Mouse (Mus musculus): ENCODE data around the gene Ahctf1. TPM values are rescaled to one million over a fixed set of nuclear protein-coding genes. Genes with fewer than 3 reads are reported as not detected.
"Not testable (repeated sequence)": the region's sequence is repeated elsewhere in the genome, so short reads cannot be mapped to it uniquely, and the experiment has no call there.

The Ahctf1 gene
- polyA plus RNA-seq, 1 experiment: 30.6 TPM

GRCm38 (mm10) chr1:179836426-179837404 lies 33.2 kb upstream of the Ahctf1 start:
- peaks cover 2% of the 10 kb centered on the region; the same call in 1 of the 2 replicates for H3K4me1 ChIP-seq (ENCODE audit: control insufficient read depth, insufficient read depth, low read length)
- no peak for TF ChIP-seq CTCF (IDR thresholded peaks at IDR 0.05; ENCODE audit: control insufficient read depth, insufficient read depth, insufficient replicate concordance, low read depth, low read length)
- TF ChIP-seq POLR2A (IDR thresholded peaks at IDR 0.05; ENCODE audit: control insufficient read depth, low read depth, low read length): no peak
- no peaks in the 10 kb centered on the region for H3K27me3 ChIP-seq (ENCODE audit: control insufficient read depth, insufficient read depth, low read length)
- H3K27ac ChIP-seq (ENCODE audit: control insufficient read depth, insufficient read depth, low read depth, low read length): no peak overlapping the region
- H3K36me3 ChIP-seq (ENCODE audit: control insufficient read depth, insufficient read depth, low read length): no peaks in the 10 kb centered on the region
- no peak overlapping the region for H3K4me3 ChIP-seq (ENCODE audit: control insufficient read depth, low read depth, low read length)

- no peaks in the 10 kb centered on the region for H3K36me3 ChIP-seq (ENCODE audit: control insufficient read depth, insufficient read depth, low read length)
- H3K27me3 ChIP-seq (ENCODE audit: control insufficient read depth, insufficient read depth, low read length): no peaks in the 10 kb centered on the region
- H3K4me3 ChIP-seq (ENCODE audit: control insufficient read depth, low read depth, low read length): no peak overlapping the region
- H3K4me1 ChIP-seq (ENCODE audit: control insufficient read depth, insufficient read depth, low read length): peaks cover 2% of the 10 kb centered on the region; the same call in 1 of the 2 replicates
- TF ChIP-seq POLR2A (IDR thresholded peaks at IDR 0.05; ENCODE audit: control insufficient read depth, low read depth, low read length) (no peak), CTCF (IDR thresholded peaks at IDR 0.05; ENCODE audit: control insufficient read depth, insufficient read depth, insufficient replicate concordance, low read depth, low read length) (no peak)
- H3K27ac ChIP-seq (ENCODE audit: control insufficient read depth, insufficient read depth, low read depth, low read length): no peak overlapping the region
Observed at GRCm38 (mm10) chr1:179835753-179836425, 32.4 kb upstream of the Ahctf1 start.

- no peak for TF ChIP-seq POLR2A (IDR thresholded peaks at IDR 0.05; ENCODE audit: control insufficient read depth, low read depth, low read length)
- no peak for TF ChIP-seq CTCF (IDR thresholded peaks at IDR 0.05; ENCODE audit: control insufficient read depth, insufficient read depth, insufficient replicate concordance, low read depth, low read length)
- no peaks in the 10 kb centered on the region for H3K27me3 ChIP-seq (ENCODE audit: control insufficient read depth, insufficient read depth, low read length)
- no peaks in the 10 kb centered on the region for H3K36me3 ChIP-seq (ENCODE audit: control insufficient read depth, insufficient read depth, low read length)
- no peak overlapping the region for H3K4me3 ChIP-seq (ENCODE audit: control insufficient read depth, low read depth, low read length)
- H3K4me1 ChIP-seq (ENCODE audit: control insufficient read depth, insufficient read depth, low read length): peaks cover 2% of the 10 kb centered on the region; the same call in 1 of the 2 replicates
- no peak overlapping the region for H3K27ac ChIP-seq (ENCODE audit: control insufficient read depth, insufficient read depth, low read depth, low read length)
Observed at GRCm38 (mm10) chr1:179833596-179833995, 30.1 kb upstream of the Ahctf1 start.

- H3K27me3 ChIP-seq (ENCODE audit: control insufficient read depth, insufficient read depth, low read length): no peaks in the 10 kb centered on the region
- no peaks in the 10 kb centered on the region for H3K36me3 ChIP-seq (ENCODE audit: control insufficient read depth, insufficient read depth, low read length)
- H3K4me1 ChIP-seq (ENCODE audit: control insufficient read depth, insufficient read depth, low read length): no peaks in the 10 kb centered on the region
- H3K27ac ChIP-seq (ENCODE audit: control insufficient read depth, insufficient read depth, low read depth, low read length): no peak overlapping the region
- H3K4me3 ChIP-seq (ENCODE audit: control insufficient read depth, low read depth, low read length): no peak overlapping the region
- no peak for TF ChIP-seq POLR2A (IDR thresholded peaks at IDR 0.05; ENCODE audit: control insufficient read depth, low read depth, low read length)
- TF ChIP-seq CTCF (IDR thresholded peaks at IDR 0.05; ENCODE audit: control insufficient read depth, insufficient read depth, insufficient replicate concordance, low read depth, low read length): no peak
Observed at GRCm38 (mm10) chr1:179832710-179833240, 29.3 kb upstream of the Ahctf1 start.

- H3K4me1 ChIP-seq (ENCODE audit: control insufficient read depth, insufficient read depth, low read length): no peaks in the 10 kb centered on the region
- TF ChIP-seq CTCF (IDR thresholded peaks at IDR 0.05; ENCODE audit: control insufficient read depth, insufficient read depth, insufficient replicate concordance, low read depth, low read length): no peak
- no peak for TF ChIP-seq POLR2A (IDR thresholded peaks at IDR 0.05; ENCODE audit: control insufficient read depth, low read depth, low read length)
- H3K27ac ChIP-seq (ENCODE audit: control insufficient read depth, insufficient read depth, low read depth, low read length): no peak overlapping the region
- H3K36me3 ChIP-seq (ENCODE audit: control insufficient read depth, insufficient read depth, low read length): no peaks in the 10 kb centered on the region
- no peak overlapping the region for H3K4me3 ChIP-seq (ENCODE audit: control insufficient read depth, low read depth, low read length)
- no peaks in the 10 kb centered on the region for H3K27me3 ChIP-seq (ENCODE audit: control insufficient read depth, insufficient read depth, low read length)
Observed at GRCm38 (mm10) chr1:179828900-179829299, 25.4 kb upstream of the Ahctf1 start.

GRCm38 (mm10) chr1:179828051-179828450 lies 24.6 kb upstream of the Ahctf1 start:
- Histone ChIP-seq H3K4me1 (ENCODE audit: control insufficient read depth, insufficient read depth, low read length) (no peaks in the 10 kb centered on the region), H3K27me3 (ENCODE audit: control insufficient read depth, insufficient read depth, low read length) (no peaks in the 10 kb centered on the region), H3K36me3 (ENCODE audit: control insufficient read depth, insufficient read depth, low read length) (no peaks in the 10 kb centered on the region), H3K27ac (ENCODE audit: control insufficient read depth, insufficient read depth, low read depth, low read length) (no peak overlapping the region), H3K4me3 (ENCODE audit: control insufficient read depth, low read depth, low read length) (no peak overlapping the region)
- TF ChIP-seq POLR2A (IDR thresholded peaks at IDR 0.05; ENCODE audit: control insufficient read depth, low read depth, low read length) (no peak), CTCF (IDR thresholded peaks at IDR 0.05; ENCODE audit: control insufficient read depth, insufficient read depth, insufficient replicate concordance, low read depth, low read length) (no peak)

- H3K4me3 ChIP-seq (ENCODE audit: control insufficient read depth, low read depth, low read length): no peak overlapping the region
- no peaks in the 10 kb centered on the region for H3K36me3 ChIP-seq (ENCODE audit: control insufficient read depth, insufficient read depth, low read length)
- no peaks in the 10 kb centered on the region for H3K27me3 ChIP-seq (ENCODE audit: control insufficient read depth, insufficient read depth, low read length)
- TF ChIP-seq CTCF (IDR thresholded peaks at IDR 0.05; ENCODE audit: control insufficient read depth, insufficient read depth, insufficient replicate concordance, low read depth, low read length) (no peak), POLR2A (IDR thresholded peaks at IDR 0.05; ENCODE audit: control insufficient read depth, low read depth, low read length) (no peak)
- no peaks in the 10 kb centered on the region; the same call in 1 of the 2 replicates for H3K4me1 ChIP-seq (ENCODE audit: control insufficient read depth, insufficient read depth, low read length)
- H3K27ac ChIP-seq (ENCODE audit: control insufficient read depth, insufficient read depth, low read depth, low read length): no peak overlapping the region
Observed at GRCm38 (mm10) chr1:179824549-179824948, 21.1 kb upstream of the Ahctf1 start.

GRCm38 (mm10) chr1:179818490-179819278 lies 15.2 kb upstream of the Ahctf1 start:
- H3K36me3 ChIP-seq (ENCODE audit: control insufficient read depth, insufficient read depth, low read length); H3K27me3 ChIP-seq (ENCODE audit: control insufficient read depth, insufficient read depth, low read length); H3K27ac ChIP-seq (ENCODE audit: control insufficient read depth, insufficient read depth, low read depth, low read length); H3K4me1 ChIP-seq (ENCODE audit: control insufficient read depth, insufficient read depth, low read length); H3K4me3 ChIP-seq (ENCODE audit: control insufficient read depth, low read depth, low read length): not testable (repeated sequence)
